Mouse (Mus musculus): Measurements from ENCODE around the gene Gucy1b2. TPM values are rescaled to one million over a fixed set of nuclear protein-coding genes. Genes with fewer than 3 reads are reported as not detected.

Gucy1b2 gene
- polyA plus RNA-seq, 1 experiment from 2014 or later: 0.18 TPM

- H3K9ac ChIP-seq: no peak overlapping the region
- H3K4me2 ChIP-seq (replicated peaks): no peak overlapping the region
- no peak overlapping the region for H3K27ac ChIP-seq
- no peaks in the 10 kb centered on the region for H3K9me3 ChIP-seq (replicated peaks)
- no peaks in the 10 kb centered on the region for H3K36me3 ChIP-seq
- ATAC-seq (ENCODE audit: low FRiP score): no peak
- H3K4me1 ChIP-seq: no peaks in the 10 kb centered on the region
- H3K27me3 ChIP-seq: no peaks in the 10 kb centered on the region
- H3K4me3 ChIP-seq: no peak overlapping the region
- WGBS: 82% methylated on average over 1 of the region's 1 CpGs
Observed at GRCm38 (mm10) chr14:62442971-62443370, 13.1 kb downstream of the Gucy1b2 start.

- Histone ChIP-seq H3K4me2 (replicated peaks) (no peak overlapping the region), H3K4me3 (no peak overlapping the region), H3K4me1 (no peaks in the 10 kb centered on the region), H3K27ac (no peak overlapping the region), H3K27me3 (no peaks in the 10 kb centered on the region), H3K9me3 (replicated peaks) (no peaks in the 10 kb centered on the region), H3K9ac (no peak overlapping the region), H3K36me3 (no peaks in the 10 kb centered on the region)
- no peak for ATAC-seq (ENCODE audit: low FRiP score)
Observed at GRCm38 (mm10) chr14:62440036-62440435, 16.1 kb downstream of the Gucy1b2 start.

DNA sequence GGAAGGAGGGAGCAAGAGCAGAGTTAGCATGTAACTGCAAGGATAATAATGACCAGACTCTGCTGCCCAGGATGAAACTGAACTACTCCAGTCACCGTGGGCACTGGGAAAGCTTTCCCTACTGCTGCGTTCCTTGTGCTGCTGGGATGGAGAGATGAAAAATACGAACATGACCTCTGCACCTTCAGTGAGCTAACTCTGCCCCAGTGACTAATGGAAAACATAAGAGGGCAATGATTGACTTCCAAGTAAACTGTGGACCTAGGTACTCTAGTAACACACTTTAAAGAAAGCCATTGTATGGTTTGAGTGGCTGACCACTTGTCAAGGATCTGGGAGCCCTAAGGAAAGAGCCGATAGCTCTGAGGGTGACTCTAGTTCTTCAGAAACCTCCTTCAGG lies 17.9 kb downstream of the Gucy1b2 start:
- 82% methylated on average over 4 of the region's 4 CpGs for WGBS
- ATAC-seq (ENCODE audit: low FRiP score): no peak
- no peaks in the 10 kb centered on the region for H3K36me3 ChIP-seq

DNA sequence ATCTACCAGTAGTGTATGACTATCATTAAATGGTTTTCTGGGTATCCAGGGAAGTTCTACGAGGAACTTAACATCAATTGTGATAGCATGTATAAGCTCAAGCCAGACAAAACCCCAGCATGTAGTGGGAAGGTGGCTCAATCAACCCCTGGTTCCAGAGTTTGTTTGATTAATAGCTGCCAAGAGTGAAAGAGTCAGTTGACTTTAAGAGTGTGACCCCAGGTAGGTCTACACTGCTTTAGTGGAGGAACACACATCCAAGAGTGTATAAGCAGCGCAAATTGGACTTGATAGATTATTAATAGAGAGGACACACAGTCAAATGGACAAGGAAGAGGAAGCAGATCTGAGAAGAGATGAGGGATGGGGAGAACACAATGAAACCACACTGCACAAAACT lies 18.3 kb downstream of the Gucy1b2 start:
- Histone ChIP-seq H3K27me3 (no peaks in the 10 kb centered on the region), H3K27ac (no peak overlapping the region), H3K4me1 (no peaks in the 10 kb centered on the region), H3K4me3 (no peak overlapping the region), H3K9me3 (replicated peaks) (no peaks in the 10 kb centered on the region), H3K9ac (no peak overlapping the region), H3K4me2 (replicated peaks) (no peak overlapping the region), H3K36me3 (no peaks in the 10 kb centered on the region)
- 87% methylated on average over 2 of the region's 2 CpGs for WGBS
- no peak for ATAC-seq (ENCODE audit: low FRiP score)

More for the DNA sequence above, 17.9 kb downstream of the Gucy1b2 start:
- no peak overlapping the region for H3K4me2 ChIP-seq (replicated peaks)
- no peak overlapping the region for H3K4me3 ChIP-seq
- no peak overlapping the region for H3K27ac ChIP-seq
- H3K4me1 ChIP-seq: no peaks in the 10 kb centered on the region
- no peaks in the 10 kb centered on the region for H3K9me3 ChIP-seq (replicated peaks)
- H3K9ac ChIP-seq: no peak overlapping the region
- H3K27me3 ChIP-seq: no peaks in the 10 kb centered on the region

DNA sequence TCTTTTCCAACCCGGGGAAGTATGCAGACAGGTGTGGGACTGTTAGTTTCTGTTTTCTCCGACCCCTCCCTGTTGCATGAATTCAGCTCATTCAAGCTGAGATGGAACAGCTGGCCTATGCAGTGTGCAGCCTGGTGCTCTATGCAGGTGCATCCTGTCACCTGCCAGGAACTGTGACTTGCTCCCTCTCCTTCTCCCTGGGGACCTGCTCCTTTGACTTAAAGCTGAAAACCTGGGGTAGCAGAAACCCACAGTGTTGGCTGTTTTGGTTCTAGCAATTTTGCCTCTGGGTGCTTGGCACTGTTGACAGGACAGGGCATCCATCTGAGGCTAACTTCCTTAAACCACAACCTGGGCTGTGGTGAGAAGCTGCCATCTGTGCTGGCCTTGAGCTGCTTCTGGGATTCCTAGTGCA lies 30.8 kb downstream of the Gucy1b2 start:
- Histone ChIP-seq H3K4me3 (no peak overlapping the region), H3K9me3 (replicated peaks) (no peaks in the 10 kb centered on the region), H3K9ac (no peak overlapping the region), H3K27ac (no peak overlapping the region), H3K27me3 (no peaks in the 10 kb centered on the region), H3K4me1 (no peaks in the 10 kb centered on the region), H3K36me3 (no peaks in the 10 kb centered on the region), H3K4me2 (replicated peaks) (no peak overlapping the region)
- WGBS: 72% methylated on average over 2 of the region's 2 CpGs
- no peak for ATAC-seq (ENCODE audit: low FRiP score)

DNA sequence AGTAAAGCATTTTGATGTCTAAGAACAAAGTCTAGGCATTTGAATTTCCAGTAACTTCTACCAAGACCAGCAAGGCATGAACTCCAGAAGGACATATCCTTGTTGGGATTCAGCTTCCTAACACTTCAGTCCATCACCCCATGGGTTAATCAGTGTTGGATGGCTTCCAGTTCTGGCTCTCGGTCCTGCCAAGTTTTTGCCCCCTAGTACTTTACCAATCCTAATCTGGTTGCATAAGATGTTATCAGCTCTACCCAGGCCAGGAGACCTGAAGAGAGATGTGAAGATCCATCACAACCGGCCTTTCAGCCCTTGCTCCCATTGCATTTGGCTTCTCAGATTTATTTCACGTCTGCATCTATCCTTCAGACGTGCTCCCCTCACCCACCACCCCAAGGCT lies 33.8 kb downstream of the Gucy1b2 start:
- no peaks in the 10 kb centered on the region for H3K27me3 ChIP-seq
- H3K4me1 ChIP-seq: no peaks in the 10 kb centered on the region
- H3K4me2 ChIP-seq (replicated peaks): no peak overlapping the region
- no peak overlapping the region for H3K4me3 ChIP-seq
- no peak for ATAC-seq (ENCODE audit: low FRiP score)
- 80% methylated on average over 4 of the region's 4 CpGs for WGBS
- no peak overlapping the region for H3K9ac ChIP-seq
- no peak overlapping the region for H3K27ac ChIP-seq
- H3K36me3 ChIP-seq: no peaks in the 10 kb centered on the region
- H3K9me3 ChIP-seq (replicated peaks): no peaks in the 10 kb centered on the region

DNA sequence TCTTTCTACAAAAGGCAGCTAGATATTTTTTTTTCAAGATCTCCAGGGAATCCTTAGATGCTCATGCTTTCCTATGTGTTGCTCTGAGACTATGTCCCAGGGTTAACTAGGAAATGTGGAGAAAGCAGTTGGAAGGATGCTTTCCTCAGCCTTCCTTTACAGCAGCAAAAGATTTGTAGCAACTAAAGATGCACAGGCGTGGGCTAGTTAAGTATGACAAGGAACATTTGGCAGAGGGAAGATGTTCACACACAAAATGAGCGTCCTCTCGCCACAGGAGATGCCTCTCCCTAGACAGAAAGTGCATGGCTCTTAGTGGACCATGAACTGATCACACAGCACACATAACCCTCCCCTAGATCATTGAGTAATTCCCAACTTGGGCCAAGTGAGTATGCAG lies 38.6 kb downstream of the Gucy1b2 start:
- WGBS: 81% methylated on average over 3 of the region's 3 CpGs
- Histone ChIP-seq H3K27ac (no peak overlapping the region), H3K4me1 (peaks cover 17% of the 10 kb centered on the region), H3K9me3 (replicated peaks) (no peaks in the 10 kb centered on the region), H3K4me3 (no peak overlapping the region), H3K9ac (no peak overlapping the region), H3K27me3 (no peaks in the 10 kb centered on the region), H3K4me2 (replicated peaks) (no peak overlapping the region), H3K36me3 (no peaks in the 10 kb centered on the region)
- no peak for ATAC-seq (ENCODE audit: low FRiP score)

GRCm38 (mm10) chr14:62416742-62417134 lies 39.4 kb downstream of the Gucy1b2 start:
- WGBS: 67% methylated on average over 1 of the region's 1 CpGs
- Histone ChIP-seq H3K9me3 (replicated peaks) (no peaks in the 10 kb centered on the region), H3K27me3 (no peaks in the 10 kb centered on the region), H3K36me3 (no peaks in the 10 kb centered on the region), H3K27ac (peak overlapping the region; percentile 75; the same call in 1 of the 2 replicates), H3K9ac (no peak overlapping the region), H3K4me3 (no peak overlapping the region), H3K4me2 (replicated peaks) (no peak overlapping the region), H3K4me1 (peaks cover 17% of the 10 kb centered on the region)
- peak; percentile 43; the same call in 1 of the 2 replicates for ATAC-seq (ENCODE audit: low FRiP score)

DNA sequence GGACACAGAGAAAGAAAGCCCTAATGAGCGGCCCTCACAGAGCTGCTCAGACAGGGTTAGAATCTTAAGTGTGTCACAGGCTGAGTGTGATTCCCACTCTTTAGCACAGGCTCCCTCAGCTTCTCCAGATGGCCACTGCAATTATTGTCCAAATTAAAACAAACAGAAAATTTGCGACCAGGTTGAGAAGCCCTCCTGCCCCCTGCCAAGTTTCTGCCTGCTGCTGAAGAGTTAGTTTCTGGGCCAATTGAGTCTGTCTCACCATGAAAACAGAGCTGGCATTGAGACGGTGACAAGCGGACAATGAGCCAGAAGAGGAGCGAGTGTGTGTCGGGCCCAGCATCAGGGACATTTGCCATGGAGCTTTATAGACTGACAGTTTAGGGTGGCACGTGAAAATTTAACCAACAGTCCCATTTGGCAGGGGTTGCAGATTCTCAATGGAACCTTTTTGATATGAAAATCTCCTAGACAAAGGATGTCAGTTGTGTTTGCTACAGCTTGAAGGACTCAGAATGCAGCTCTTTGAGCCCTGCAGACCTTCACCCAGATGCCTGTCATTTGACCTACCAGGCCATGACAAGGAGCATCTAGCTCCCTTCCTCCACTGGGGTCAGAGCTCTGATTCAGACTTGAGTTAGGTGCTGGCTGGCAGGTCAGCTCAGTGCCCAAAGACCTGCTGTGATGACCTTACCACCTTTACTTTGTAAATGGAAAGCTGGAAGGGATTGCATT lies 39.9 kb downstream of the Gucy1b2 start:
- Histone ChIP-seq H3K27me3 (no peaks in the 10 kb centered on the region), H3K9ac (no peak overlapping the region), H3K36me3 (no peaks in the 10 kb centered on the region), H3K4me2 (replicated peaks) (no peak overlapping the region), H3K9me3 (replicated peaks) (no peaks in the 10 kb centered on the region), H3K4me1 (peaks cover 17% of the 10 kb centered on the region), H3K27ac (peak overlapping the region; percentile 75), H3K4me3 (no peak overlapping the region)
- 33% methylated on average over 7 of the region's 7 CpGs for WGBS
- ATAC-seq (ENCODE audit: low FRiP score): peak; percentile 89

DNA sequence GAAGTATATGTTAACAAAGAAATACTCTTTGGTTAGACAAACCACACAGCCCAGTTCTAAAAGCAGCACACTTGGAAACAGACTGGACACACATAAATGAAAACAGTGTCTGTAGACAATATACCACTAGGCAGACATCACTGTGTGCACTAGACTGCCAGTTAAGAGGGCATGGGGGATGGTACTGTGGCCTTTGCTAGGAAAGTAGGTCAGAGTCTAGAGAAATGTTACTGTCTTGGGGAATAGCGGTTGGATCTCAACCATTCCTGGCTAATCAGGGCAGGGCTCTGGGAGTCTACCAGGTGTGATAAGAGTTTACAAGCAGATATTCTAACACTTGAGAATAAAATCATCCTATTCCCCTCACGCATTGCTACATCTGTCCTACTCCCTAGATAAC lies 60.7 kb downstream of the Gucy1b2 start:
- WGBS: 95% methylated on average over 2 of the region's 2 CpGs
- Histone ChIP-seq H3K27ac (no peak overlapping the region), H3K27me3 (no peaks in the 10 kb centered on the region), H3K9ac (no peak overlapping the region), H3K9me3 (replicated peaks) (no peaks in the 10 kb centered on the region), H3K4me2 (replicated peaks) (no peak overlapping the region), H3K4me1 (no peaks in the 10 kb centered on the region), H3K4me3 (no peak overlapping the region), H3K36me3 (no peaks in the 10 kb centered on the region)
- no peak for ATAC-seq (ENCODE audit: low FRiP score)

DNA sequence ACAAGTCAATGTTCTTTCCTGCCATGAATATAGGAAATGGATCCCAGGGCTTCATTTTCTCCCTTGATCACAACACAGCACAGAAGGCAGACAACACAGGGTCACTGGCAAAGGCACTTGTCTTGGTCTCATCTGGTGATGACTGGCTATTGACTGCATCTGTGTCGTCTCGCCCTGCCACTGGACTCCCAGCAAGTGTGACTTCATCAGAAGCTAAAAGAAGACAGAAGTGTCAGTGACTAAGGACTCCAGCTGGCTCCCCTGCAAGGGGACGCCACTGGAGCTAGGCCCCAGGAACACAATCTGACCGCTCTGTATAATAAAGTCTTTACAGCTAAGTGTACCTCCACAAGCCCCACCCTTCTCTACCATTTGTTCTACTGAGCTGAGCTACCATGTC lies 63.3 kb downstream of the Gucy1b2 start:
- WGBS: 75% methylated on average over 4 of the region's 4 CpGs
- H3K4me3 ChIP-seq: no peak overlapping the region
- H3K4me2 ChIP-seq (replicated peaks): no peak overlapping the region
- H3K9ac ChIP-seq: no peak overlapping the region
- H3K36me3 ChIP-seq: no peaks in the 10 kb centered on the region
- H3K27ac ChIP-seq: no peak overlapping the region
- H3K27me3 ChIP-seq: no peaks in the 10 kb centered on the region
- ATAC-seq (ENCODE audit: low FRiP score): no peak
- H3K9me3 ChIP-seq (replicated peaks): no peaks in the 10 kb centered on the region
- peaks cover 13% of the 10 kb centered on the region for H3K4me1 ChIP-seq

DNA sequence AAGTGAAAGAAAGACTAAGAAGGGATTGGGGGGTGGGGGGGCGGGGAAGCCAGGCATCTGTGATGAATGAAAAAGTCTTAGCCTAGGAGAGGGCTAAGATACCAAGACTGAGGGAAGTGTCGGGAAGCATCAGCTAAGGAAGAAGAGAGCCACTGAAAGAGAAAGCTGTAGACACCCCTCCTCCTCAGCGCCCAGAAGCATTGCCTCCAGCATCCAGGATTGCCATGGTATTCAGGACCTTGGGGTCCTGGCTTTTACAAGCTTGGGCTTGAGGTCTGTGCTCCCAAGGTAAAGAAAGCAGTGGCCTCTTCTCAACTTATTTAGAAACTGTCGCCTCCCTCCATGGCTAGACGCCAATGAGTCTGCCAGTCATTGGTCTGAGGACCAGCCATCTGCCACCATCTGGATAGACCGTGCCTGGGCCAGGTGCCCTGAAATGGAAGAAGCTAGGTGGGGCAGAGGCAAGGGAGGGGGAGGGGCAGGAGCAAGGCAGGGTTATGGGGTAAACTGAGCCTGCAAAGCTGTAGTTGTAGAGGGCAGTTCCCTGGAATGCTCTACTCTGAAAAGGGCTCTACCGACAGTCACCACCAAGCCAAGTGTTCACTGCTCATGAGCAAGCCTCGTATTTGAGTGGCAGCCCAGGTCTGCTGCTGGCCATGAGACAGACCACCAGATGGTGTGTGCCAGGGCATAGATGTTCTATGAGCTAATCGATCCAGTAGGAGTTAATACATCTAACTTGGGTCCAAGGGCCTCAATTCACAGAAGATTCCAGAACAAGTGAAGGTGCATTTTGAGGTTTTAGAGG lies 66.2 kb downstream of the Gucy1b2 start:
- no peak overlapping the region for H3K9ac ChIP-seq
- no peak overlapping the region for H3K27ac ChIP-seq
- H3K4me1 ChIP-seq: peaks cover 13% of the 10 kb centered on the region
- H3K4me3 ChIP-seq: no peak overlapping the region
- no peaks in the 10 kb centered on the region for H3K9me3 ChIP-seq (replicated peaks)
- H3K27me3 ChIP-seq: no peaks in the 10 kb centered on the region
- WGBS: 77% methylated on average over 9 of the region's 9 CpGs
- ATAC-seq (ENCODE audit: low FRiP score): no peak; the same call in 1 of the 2 replicates
- H3K36me3 ChIP-seq: no peaks in the 10 kb centered on the region
- H3K4me2 ChIP-seq (replicated peaks): peak overlapping the region; percentile 6; the same call in 1 of the 2 replicates
